Mouse (Mus musculus) neural tube, embryonic 11.5 days (tissue): ENCODE measurements around the gene Tmem254a. TPM values are rescaled to one million over a fixed set of nuclear protein-coding genes. Genes with fewer than 3 reads are reported as not detected.
A peak's percentile ranks its signal among the peaks of the same experiment; 100 is the strongest.
"Not testable (repeated sequence)": the region's sequence is repeated elsewhere in the genome, so short reads cannot be mapped to it uniquely, and the experiment has no call there.

ENCODE experiments used
- ATAC-seq: fragments of 200-750 bp; cut with Nextera tagmentation; 2 replicates; pipeline ENCODE4 v1.8.0; 2017; ENCODE audit warnings: moderate number of reproducible peaks, mild to moderate bottlenecking, moderate TSS enrichment, moderate library complexity; ENCODE audit not compliant: insufficient read depth, low FRiP score, low TSS enrichment
- DNase-seq: peaks from one replicate; pipeline ENCODE4 v3.0.0-alpha.2; 2015; ENCODE audit warnings: low spot score
- H3K27ac ChIP-seq: fragments of 300-500 bp; sonication (generic); 2 replicates; pipeline ENCODE4 v1.5.1; 2014; ENCODE audit warnings: low read depth, mild to moderate bottlenecking, low read length
- H3K27me3 ChIP-seq: fragments of 300-500 bp; sonication (generic); 2 replicates; pipeline ENCODE4 v1.6.1; 2014; ENCODE audit warnings: mild to moderate bottlenecking, low read length, mixed read lengths; ENCODE audit not compliant: control insufficient read depth, insufficient read depth
- H3K36me3 ChIP-seq: fragments of 300-500 bp; sonication (generic); 2 replicates; pipeline ENCODE4 v1.6.1; 2014; ENCODE audit warnings: mild to moderate bottlenecking, low read length, moderate library complexity, mixed read lengths; ENCODE audit not compliant: control insufficient read depth, insufficient read depth
- H3K4me1 ChIP-seq: fragments of 300-500 bp; sonication (generic); 2 replicates; pipeline ENCODE4 v1.6.1; 2014; ENCODE audit warnings: low read length, mixed read lengths; ENCODE audit not compliant: control insufficient read depth, insufficient read depth
- H3K4me2 ChIP-seq: fragments of 300-500 bp; sonication (generic); 2 replicates; pipeline ENCODE4 v1.6.1; 2014; ENCODE audit warnings: low read depth, mild to moderate bottlenecking, moderate library complexity
- H3K4me3 ChIP-seq: fragments of 300-500 bp; sonication (generic); 2 replicates; pipeline ENCODE4 v1.5.1; 2014; ENCODE audit warnings: low read depth, low read length
- H3K9ac ChIP-seq: fragments of 300-500 bp; sonication (generic); 2 replicates; pipeline ENCODE4 v1.6.1; 2014; ENCODE audit warnings: mild to moderate bottlenecking, low read length
- H3K9me3 ChIP-seq: fragments of 300-500 bp; sonication (generic); 2 replicates; pipeline ENCODE4 v1.6.1; 2016; ENCODE audit warnings: low read length; ENCODE audit not compliant: control insufficient read depth
- WGBS: fragments of 180-500 bp; shearing (Covaris S2); extraction: QIAGEN DNeasy Blood & Tissue Kit; methylation state at CpG from one replicate; pipeline ENCODE4 v1.1.7; 2014; 5-methylcytosine and 5-hydroxymethylcytosine counted together
- polyA plus RNA-seq: library from polyadenylated mRNA; unstranded; fragments of >200 nt; fragmentation: Nextera tagmentation; extraction: Ambion mirVana; gene quantifications from 2 replicates; pipeline ENCODE4 v1.2.1, GENCODE M21; 2014

Gene Tmem254a
- polyA plus RNA-seq, result 1.1 and 2.4 TPM in 2 replicates

DNA sequence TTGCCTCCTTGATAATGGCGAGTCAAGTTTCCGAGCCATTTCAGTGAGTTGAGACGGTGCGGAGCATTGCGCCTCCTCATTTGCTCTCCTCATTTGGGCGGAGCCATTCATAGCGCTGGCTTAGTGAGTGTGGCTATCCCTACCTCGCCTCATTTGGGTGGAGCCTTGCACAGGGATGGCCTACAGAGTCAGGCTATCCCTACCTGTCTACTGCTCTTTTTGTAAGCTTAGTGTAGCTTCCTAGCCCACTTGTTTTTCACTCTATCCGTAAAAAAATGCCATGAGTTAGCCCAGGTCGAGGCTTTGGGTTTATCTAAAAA lies at the start of gene Tmem254a:
Gene Tmem254a (minus strand): TSS at position 111 of the 320 bp plus-strand sequence.
- not testable (repeated sequence) for ATAC-seq, H3K9ac ChIP-seq, H3K4me3 ChIP-seq, H3K36me3 ChIP-seq, H3K9me3 ChIP-seq, H3K27me3 ChIP-seq, H3K27ac ChIP-seq, DNase-seq, H3K4me1 ChIP-seq, H3K4me2 ChIP-seq
- WGBS, result no CpG with 5 or more reads among the region's 10 CpGs

DNA sequence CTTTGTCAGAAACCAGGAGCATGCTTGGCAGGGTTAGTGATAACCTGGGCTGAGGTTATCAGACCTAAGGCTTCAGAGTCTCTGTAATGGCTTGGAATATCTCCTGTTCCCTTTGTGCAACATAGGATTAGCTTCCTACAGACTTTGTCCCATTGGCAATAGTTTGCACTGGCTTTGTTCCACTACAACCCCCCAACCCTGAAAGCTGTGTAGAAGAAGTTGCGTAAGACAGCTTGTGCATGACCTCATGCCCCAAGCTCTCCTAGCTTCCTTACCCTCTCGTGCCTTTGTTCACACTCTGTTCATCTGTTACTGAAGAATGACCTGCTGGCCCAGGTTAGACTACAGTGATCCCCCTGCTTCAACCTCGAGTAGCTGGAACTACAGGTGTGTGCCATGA lies 30.4 kb upstream of the Tmem254a start:
- not testable (repeated sequence) for ATAC-seq, H3K4me2 ChIP-seq, H3K36me3 ChIP-seq, H3K9me3 ChIP-seq, DNase-seq, H3K27ac ChIP-seq, H3K9ac ChIP-seq, H3K4me3 ChIP-seq, H3K4me1 ChIP-seq, H3K27me3 ChIP-seq
- WGBS, result no CpG with 5 or more reads among the region's 3 CpGs

DNA sequence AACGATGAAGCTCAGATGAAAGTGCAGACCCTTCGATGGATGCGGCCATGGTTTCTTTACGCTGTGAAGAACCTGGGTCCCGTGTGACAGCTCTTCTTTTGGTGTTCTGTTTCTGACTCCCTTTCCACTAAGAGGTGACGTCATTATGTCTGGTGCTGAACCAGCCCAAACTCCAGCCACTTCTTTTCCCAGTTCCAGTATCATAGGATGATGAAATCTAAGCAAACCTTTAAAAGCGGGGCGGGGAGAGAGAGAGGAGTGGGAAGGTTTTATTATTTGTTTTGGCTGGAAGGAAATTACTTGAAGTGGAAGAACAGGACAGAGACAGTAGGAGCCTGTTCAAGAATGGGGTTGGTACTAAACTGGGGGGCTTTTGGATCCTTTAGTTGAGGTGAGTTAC lies 10.5 kb upstream of the Tmem254a start, which contains the start of gene Cphx1:
Gene Cphx1 (plus strand): TSS at position 301 of the 400 bp plus-strand sequence.
- H3K27me3 ChIP-seq, H3K36me3 ChIP-seq, H3K4me1 ChIP-seq, ATAC-seq, DNase-seq, H3K4me2 ChIP-seq, H3K9me3 ChIP-seq, H3K9ac ChIP-seq, H3K27ac ChIP-seq, H3K4me3 ChIP-seq: not testable (repeated sequence)
- no CpG with 5 or more reads among the region's 8 CpGs for WGBS

DNA sequence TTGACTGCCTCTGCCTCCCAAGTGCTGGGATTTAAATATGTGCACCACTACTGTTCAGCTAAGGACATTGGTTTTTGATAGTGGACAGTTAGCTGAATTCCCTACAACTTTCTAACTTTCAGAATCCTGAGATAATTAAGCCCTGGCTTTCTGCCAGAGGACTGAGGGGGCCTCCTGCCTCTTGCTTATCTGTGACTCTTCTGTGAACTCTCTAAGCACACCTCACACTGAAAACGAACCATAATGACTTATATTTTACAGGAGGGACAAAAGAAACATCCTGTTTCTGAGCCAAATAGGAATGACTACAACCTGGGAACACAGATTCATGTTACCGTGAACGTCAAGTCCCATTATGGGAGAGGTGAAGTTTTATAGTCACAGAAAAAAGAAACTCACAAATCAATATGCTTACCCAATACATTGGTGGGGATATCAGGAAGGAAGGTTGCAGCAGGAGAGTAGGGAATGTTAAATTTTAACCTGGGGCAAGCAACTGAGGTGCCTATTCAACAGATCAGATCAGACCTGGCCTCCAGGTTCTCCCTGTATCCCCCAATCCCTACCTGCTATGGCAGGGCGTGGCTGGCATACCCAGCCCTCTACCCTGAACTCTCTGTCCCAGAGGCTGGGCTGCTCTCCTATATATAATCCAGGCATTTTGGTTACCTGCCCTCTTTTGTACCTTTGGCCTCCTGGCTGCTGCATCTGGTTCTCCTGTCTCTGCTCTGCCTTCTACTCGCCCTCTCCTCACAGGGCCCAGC lies 9.6 kb upstream of the Tmem254a start:
- DNase-seq, H3K36me3 ChIP-seq, H3K27me3 ChIP-seq, H3K27ac ChIP-seq, H3K4me2 ChIP-seq, H3K4me1 ChIP-seq, H3K9me3 ChIP-seq, H3K4me3 ChIP-seq, H3K9ac ChIP-seq, ATAC-seq: not testable (repeated sequence)
- WGBS, result no CpG with 5 or more reads among the region's 5 CpGs

DNA sequence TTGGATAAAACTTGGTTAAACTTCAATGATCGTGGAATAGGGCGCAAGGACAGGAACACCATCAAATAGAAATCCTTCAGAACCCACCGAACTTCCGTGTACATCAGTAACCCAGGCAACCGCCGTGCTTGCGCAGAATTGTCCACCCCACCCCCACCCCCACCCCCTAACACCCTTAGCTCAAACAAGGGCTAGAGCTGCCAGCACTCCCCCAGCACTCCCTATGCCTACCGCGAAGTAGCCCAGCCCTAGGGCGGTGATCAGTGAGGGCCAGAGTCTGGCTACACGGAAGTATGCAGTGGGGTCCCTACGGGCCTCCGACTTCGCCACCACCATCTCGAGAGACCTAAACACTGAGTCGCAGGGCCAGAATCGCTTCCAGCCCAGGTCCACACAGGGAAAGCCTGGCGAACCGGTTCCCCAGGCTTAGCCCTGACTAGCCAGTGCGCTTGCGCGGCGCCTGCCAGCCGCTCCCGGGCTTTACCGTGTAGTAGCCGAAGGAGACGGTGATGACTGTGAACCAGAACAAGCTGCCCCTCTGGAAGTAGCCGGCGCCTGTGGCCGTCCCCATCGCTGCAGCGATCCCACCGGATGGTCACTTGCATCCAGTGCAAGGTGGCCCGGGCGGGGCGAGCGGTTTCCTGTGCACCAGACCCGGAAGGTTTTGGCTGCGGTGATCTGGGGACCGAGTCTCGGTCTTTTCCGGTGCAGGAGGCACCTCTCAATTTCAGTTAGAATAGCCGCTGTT lies 484 bp downstream of the Tmem254a start:
- not testable (repeated sequence) for H3K36me3 ChIP-seq, H3K27me3 ChIP-seq, H3K4me1 ChIP-seq, H3K4me2 ChIP-seq, H3K9me3 ChIP-seq, H3K27ac ChIP-seq, DNase-seq, H3K9ac ChIP-seq, H3K4me3 ChIP-seq
- no CpG with 5 or more reads among the region's 44 CpGs for WGBS
- ATAC-seq, result peak; percentile 63; the same call in 1 of the 2 replicates

DNA sequence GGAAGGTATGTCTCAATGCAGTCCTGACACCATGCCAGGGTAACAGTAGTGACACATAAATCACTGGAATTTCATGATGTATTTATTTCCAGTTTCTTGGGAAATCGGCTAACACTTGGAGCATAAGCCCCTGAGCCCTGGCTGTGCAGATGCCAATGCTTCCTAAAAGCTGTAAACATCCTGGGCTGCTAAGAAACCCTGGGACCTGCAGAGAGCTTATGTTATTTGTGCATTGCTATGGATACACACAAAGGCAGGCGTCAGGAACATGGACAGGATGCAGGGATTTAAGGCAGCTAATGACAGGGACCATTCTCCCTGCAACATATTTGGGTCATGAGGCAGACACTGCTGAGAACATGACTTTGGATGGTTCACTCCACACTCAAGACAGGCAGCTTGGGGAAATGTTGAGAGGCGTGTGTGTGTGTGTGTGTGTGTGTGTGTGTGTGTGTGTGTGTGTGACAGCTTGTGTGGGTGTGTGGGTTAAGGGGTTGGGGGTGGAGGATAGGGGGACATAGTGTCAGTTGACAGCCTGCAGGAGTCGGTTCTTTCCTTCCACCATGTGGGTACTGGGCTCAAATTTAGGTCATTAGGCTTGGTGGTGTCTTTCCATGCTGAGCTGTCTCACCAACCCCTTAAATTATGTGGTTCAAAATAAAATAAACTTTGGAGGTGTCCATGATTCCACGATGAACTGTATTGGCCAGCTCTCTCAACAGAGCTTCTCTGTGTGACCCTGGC lies 8.9 kb downstream of the Tmem254a start:
- H3K9ac ChIP-seq, H3K27ac ChIP-seq, H3K27me3 ChIP-seq, H3K4me2 ChIP-seq, ATAC-seq, DNase-seq, H3K4me1 ChIP-seq, H3K4me3 ChIP-seq, H3K36me3 ChIP-seq, H3K9me3 ChIP-seq: not testable (repeated sequence)
- no CpG with 5 or more reads among the region's 5 CpGs for WGBS

DNA sequence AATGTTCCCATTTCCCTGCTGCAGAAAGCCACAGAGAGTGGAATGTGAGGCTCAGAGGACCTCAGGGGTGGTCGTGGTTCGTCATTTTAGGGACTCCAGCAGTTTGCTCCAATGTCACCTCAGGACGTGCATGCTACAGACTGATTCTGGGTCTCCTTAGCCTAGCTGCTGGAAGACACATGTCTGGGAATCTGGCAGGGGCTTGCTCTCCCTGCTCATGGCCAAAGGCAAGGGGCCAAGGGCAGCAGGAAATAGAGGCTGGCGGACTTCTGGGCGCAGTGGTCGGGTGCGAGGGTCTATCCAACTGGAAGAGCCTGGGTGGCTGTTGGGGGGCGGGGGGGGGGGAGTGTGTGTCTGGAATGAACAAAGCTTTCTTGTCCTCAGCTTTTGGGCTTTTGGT lies 18.5 kb downstream of the Tmem254a start:
- WGBS, result no CpG with 5 or more reads among the region's 8 CpGs
- not testable (repeated sequence) for H3K9ac ChIP-seq, H3K4me2 ChIP-seq, H3K9me3 ChIP-seq, H3K36me3 ChIP-seq, H3K27me3 ChIP-seq, ATAC-seq, H3K27ac ChIP-seq, H3K4me1 ChIP-seq, DNase-seq, H3K4me3 ChIP-seq

DNA sequence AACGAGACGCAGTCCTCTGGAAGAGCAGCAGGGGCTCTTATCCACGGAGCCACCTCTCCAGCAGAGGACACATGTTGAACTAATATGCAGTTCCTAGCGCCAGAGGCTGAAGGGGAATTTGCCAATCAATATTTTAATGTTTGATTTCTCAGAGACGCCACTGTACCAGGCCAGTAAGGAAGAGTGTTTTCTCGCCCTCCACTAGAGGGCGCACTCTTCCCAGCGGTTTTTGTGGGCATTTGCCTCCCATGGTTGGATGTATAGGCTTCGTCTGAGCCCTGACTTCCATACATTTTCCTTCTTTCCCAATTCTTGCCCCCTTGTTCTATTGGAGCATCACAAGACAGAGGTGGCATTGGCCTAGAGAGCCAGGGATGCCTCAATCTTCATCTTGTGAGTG lies 20.2 kb downstream of the Tmem254a start:
- not testable (repeated sequence) for H3K27ac ChIP-seq, H3K4me3 ChIP-seq, H3K36me3 ChIP-seq, H3K27me3 ChIP-seq, H3K9ac ChIP-seq, H3K4me2 ChIP-seq, H3K4me1 ChIP-seq, DNase-seq, H3K9me3 ChIP-seq, ATAC-seq
- no CpG with 5 or more reads among the region's 9 CpGs for whole genome bisulfite sequencing
